Mouse (Mus musculus): ENCODE results near the gene Ncam1. TPM values are rescaled to one million over a fixed set of nuclear protein-coding genes. Genes with fewer than 3 reads are reported as not detected.

Gene Ncam1
- polyA plus RNA-seq (2012; rRNA removed): 0.99 and 1.1 TPM in 2 replicates

- peak; percentile 76 for DNase-seq
- no peaks in the 10 kb centered on the region for H3K36me3 ChIP-seq (ENCODE audit: control insufficient read depth, insufficient read depth, low read length)
- WGBS: 1% methylated on average over 23 of the region's 23 CpGs
- TF ChIP-seq POLR2A (IDR thresholded peaks at IDR 0.05; ENCODE audit: control insufficient read depth, extremely low read depth, insufficient read depth, low read length, poor library complexity): no peak
- no peak for TF ChIP-seq CTCF (IDR thresholded peaks at IDR 0.05; ENCODE audit: borderline replicate concordance, control insufficient read depth, extremely low read depth, insufficient read depth, low read length, poor library complexity)
- no peaks in the 10 kb centered on the region; the same call in 1 of the 2 replicates for H3K27me3 ChIP-seq (ENCODE audit: control insufficient read depth, insufficient read depth, low read length)
- peak within 1 kb of the TSS; percentile 36 for H3K4me3 ChIP-seq (ENCODE audit: control insufficient read depth, insufficient read depth, low read length)
- peaks cover 5% of the 10 kb centered on the region; the same call in 1 of the 2 replicates for H3K4me1 ChIP-seq (replicated peaks; ENCODE audit: control insufficient read depth, insufficient read depth, low read length)
- no peak within 1 kb of the TSS for H3K27ac ChIP-seq (ENCODE audit: control insufficient read depth, insufficient read depth, low read length)
Measured at GRCm38 (mm10) chr9:49798806-49799205, at the start of gene Ncam1. TSS of gene Ncam1 (minus strand) at chr9:49798925.

- Histone ChIP-seq H3K4me1 (replicated peaks; ENCODE audit: control insufficient read depth, insufficient read depth, low read length) (no peaks in the 10 kb centered on the region), H3K27me3 (ENCODE audit: control insufficient read depth, insufficient read depth, low read length) (no peaks in the 10 kb centered on the region), H3K27ac (ENCODE audit: control insufficient read depth, insufficient read depth, low read length) (no peak overlapping the region), H3K4me3 (ENCODE audit: control insufficient read depth, insufficient read depth, low read length) (no peak overlapping the region), H3K36me3 (ENCODE audit: control insufficient read depth, insufficient read depth, low read length) (no peaks in the 10 kb centered on the region)
- WGBS: 100% methylated on average over 1 of the region's 1 CpGs
- TF ChIP-seq POLR2A (IDR thresholded peaks at IDR 0.05; ENCODE audit: control insufficient read depth, extremely low read depth, insufficient read depth, low read length, poor library complexity): no peak
- TF ChIP-seq CTCF (IDR thresholded peaks at IDR 0.05; ENCODE audit: borderline replicate concordance, control insufficient read depth, extremely low read depth, insufficient read depth, low read length, poor library complexity): no peak
- no peak for DNase-seq
Measured at GRCm38 (mm10) chr9:49834013-49834412, 35.3 kb upstream of the Ncam1 start.

- no peaks in the 10 kb centered on the region for H3K27me3 ChIP-seq (ENCODE audit: control insufficient read depth, insufficient read depth, low read length)
- H3K4me3 ChIP-seq (ENCODE audit: control insufficient read depth, insufficient read depth, low read length): no peak overlapping the region
- TF ChIP-seq CTCF (IDR thresholded peaks at IDR 0.05; ENCODE audit: borderline replicate concordance, control insufficient read depth, extremely low read depth, insufficient read depth, low read length, poor library complexity) (no peak), POLR2A (IDR thresholded peaks at IDR 0.05; ENCODE audit: control insufficient read depth, extremely low read depth, insufficient read depth, low read length, poor library complexity) (no peak)
- no peaks in the 10 kb centered on the region for H3K4me1 ChIP-seq (replicated peaks; ENCODE audit: control insufficient read depth, insufficient read depth, low read length)
- H3K27ac ChIP-seq (ENCODE audit: control insufficient read depth, insufficient read depth, low read length): no peak overlapping the region
- 95% methylated on average over 8 of the region's 8 CpGs for WGBS
- DNase-seq: no peak
- no peaks in the 10 kb centered on the region for H3K36me3 ChIP-seq (ENCODE audit: control insufficient read depth, insufficient read depth, low read length)
Measured at GRCm38 (mm10) chr9:49827671-49828070, 28.9 kb upstream of the Ncam1 start.

- no peaks in the 10 kb centered on the region for H3K4me1 ChIP-seq (replicated peaks; ENCODE audit: control insufficient read depth, insufficient read depth, low read length)
- WGBS: 85% methylated on average over 10 of the region's 10 CpGs
- no peaks in the 10 kb centered on the region for H3K27me3 ChIP-seq (ENCODE audit: control insufficient read depth, insufficient read depth, low read length)
- no peak overlapping the region for H3K4me3 ChIP-seq (ENCODE audit: control insufficient read depth, insufficient read depth, low read length)
- TF ChIP-seq POLR2A (IDR thresholded peaks at IDR 0.05; ENCODE audit: control insufficient read depth, extremely low read depth, insufficient read depth, low read length, poor library complexity): no peak
- no peak for TF ChIP-seq CTCF (IDR thresholded peaks at IDR 0.05; ENCODE audit: borderline replicate concordance, control insufficient read depth, extremely low read depth, insufficient read depth, low read length, poor library complexity)
- no peak overlapping the region for H3K27ac ChIP-seq (ENCODE audit: control insufficient read depth, insufficient read depth, low read length)
- no peaks in the 10 kb centered on the region for H3K36me3 ChIP-seq (ENCODE audit: control insufficient read depth, insufficient read depth, low read length)
- no peak for DNase-seq
Measured at GRCm38 (mm10) chr9:49816115-49816650, 17.5 kb upstream of the Ncam1 start.

- Histone ChIP-seq H3K27me3 (ENCODE audit: control insufficient read depth, insufficient read depth, low read length) (no peaks in the 10 kb centered on the region), H3K36me3 (ENCODE audit: control insufficient read depth, insufficient read depth, low read length) (no peaks in the 10 kb centered on the region), H3K4me3 (ENCODE audit: control insufficient read depth, insufficient read depth, low read length) (no peak overlapping the region), H3K27ac (ENCODE audit: control insufficient read depth, insufficient read depth, low read length) (no peak overlapping the region), H3K4me1 (replicated peaks; ENCODE audit: control insufficient read depth, insufficient read depth, low read length) (no peaks in the 10 kb centered on the region)
- 91% methylated on average over 2 of the region's 2 CpGs for WGBS
- DNase-seq: no peak
- TF ChIP-seq CTCF (IDR thresholded peaks at IDR 0.05; ENCODE audit: borderline replicate concordance, control insufficient read depth, extremely low read depth, insufficient read depth, low read length, poor library complexity): no peak
- TF ChIP-seq POLR2A (IDR thresholded peaks at IDR 0.05; ENCODE audit: control insufficient read depth, extremely low read depth, insufficient read depth, low read length, poor library complexity): no peak
Measured at GRCm38 (mm10) chr9:49814442-49814841, 15.7 kb upstream of the Ncam1 start.

GRCm38 (mm10) chr9:49803222-49803621 lies 4.5 kb upstream of the Ncam1 start:
- no peaks in the 10 kb centered on the region for H3K27me3 ChIP-seq (ENCODE audit: control insufficient read depth, insufficient read depth, low read length)
- H3K36me3 ChIP-seq (ENCODE audit: control insufficient read depth, insufficient read depth, low read length): no peaks in the 10 kb centered on the region
- DNase-seq: no peak
- no peak overlapping the region for H3K4me3 ChIP-seq (ENCODE audit: control insufficient read depth, insufficient read depth, low read length)
- H3K27ac ChIP-seq (ENCODE audit: control insufficient read depth, insufficient read depth, low read length): no peak overlapping the region
- WGBS: 80% methylated on average over 3 of the region's 3 CpGs
- peaks cover 2% of the 10 kb centered on the region; the same call in 1 of the 2 replicates for H3K4me1 ChIP-seq (replicated peaks; ENCODE audit: control insufficient read depth, insufficient read depth, low read length)
- TF ChIP-seq POLR2A (IDR thresholded peaks at IDR 0.05; ENCODE audit: control insufficient read depth, extremely low read depth, insufficient read depth, low read length, poor library complexity): no peak
- TF ChIP-seq CTCF (IDR thresholded peaks at IDR 0.05; ENCODE audit: borderline replicate concordance, control insufficient read depth, extremely low read depth, insufficient read depth, low read length, poor library complexity): no peak

All from thymus, adult 2 months (tissue).